Mouse (Mus musculus) CD4-positive, CD25-positive, alpha-beta regulatory T cell, adult 2 months (primary cell): ENCODE measurements around the gene Kcnj16.

Experiments used
- DNase-seq: peaks from one replicate; pipeline ENCODE4 v3.0.0-alpha.2; 2012; ENCODE audit warnings: low read depth, low spot score

Kcnj16 gene

GRCm38 (mm10) chr11:111056030-111056429 lies 88.2 kb downstream of the Kcnj16 start:
- peak; percentile 1 for DNase-seq

- DNase-seq = no peak
Observed at GRCm38 (mm10) chr11:111057435-111057834, 89.6 kb downstream of the Kcnj16 start.

GRCm38 (mm10) chr11:111059440-111059839 lies 91.6 kb downstream of the Kcnj16 start:
- no peak for DNase-seq

GRCm38 (mm10) chr11:111060216-111060615 lies 92.4 kb downstream of the Kcnj16 start:
- no peak for DNase-seq

GRCm38 (mm10) chr11:111064751-111065527 lies 97.1 kb downstream of the Kcnj16 start:
- DNase-seq = peak; percentile 62

- peak; percentile 77 for DNase-seq
Observed at GRCm38 (mm10) chr11:111065635-111066298, 97.9 kb downstream of the Kcnj16 start, which contains the start of gene Kcnj2. Gene Kcnj2 (plus strand): TSS chr11:111066164.

GRCm38 (mm10) chr11:111066299-111066691 lies 98.5 kb downstream of the Kcnj16 start:
- no peak for DNase-seq

- DNase-seq = no peak
Observed at GRCm38 (mm10) chr11:111067787-111068186, 100.0 kb downstream of the Kcnj16 start.

GRCm38 (mm10) chr11:111070460-111070859 lies 102.6 kb downstream of the Kcnj16 start:
- no peak for DNase-seq

- no peak for DNase-seq
Observed at GRCm38 (mm10) chr11:111074131-111074530, 106.3 kb downstream of the Kcnj16 start.
